Mouse (Mus musculus) CH12.LX (cell line): ENCODE results near the gene Rnf8. TPM values are rescaled to one million over a fixed set of nuclear protein-coding genes. Genes with fewer than 3 reads are reported as not detected.

ENCODE experiments used
- DNase-seq: peaks from one replicate; pipeline ENCODE4 v3.0.0-alpha.2; 2013; ENCODE audit errors: extremely low read depth
- H3K27ac ChIP-seq: 2 replicates; pipeline ENCODE4 v1.5.1; 2012; ENCODE audit warnings: low read depth, mild to moderate bottlenecking, control low read depth, moderate library complexity; ENCODE audit not compliant: insufficient read depth
- H3K27me3 ChIP-seq: replicated peaks from 2 replicates; pipeline ENCODE3; 2012; ENCODE audit warnings: inconsistent platforms
- H3K36me3 ChIP-seq, 2 experiments: replicated peaks in 1 of 2; 2 replicates each; pipeline versions ENCODE3 to v1.6.1; 2012; ENCODE audit warnings: inconsistent platforms in 1 of 2, low read length in 1 of 2, mild to moderate bottlenecking in 1 of 2, mixed read lengths in 1 of 2, moderate library complexity in 1 of 2; ENCODE audit not compliant: control insufficient read depth in 1 of 2, insufficient read depth in 1 of 2
- H3K4me1 ChIP-seq, 2 experiments: 2 replicates each; pipeline ENCODE4 v1.6.1; 2012; ENCODE audit warnings: inconsistent platforms in 1 of 2, moderate library complexity in 1 of 2; ENCODE audit not compliant: insufficient read depth in 2 of 2, control insufficient read depth in 1 of 2
- H3K4me2 ChIP-seq: 2 replicates; pipeline ENCODE4 v1.6.1; 2012; ENCODE audit warnings: low read depth, mild to moderate bottlenecking, control low read depth; ENCODE audit not compliant: poor library complexity, insufficient read depth, severe bottlenecking
- H3K4me3 ChIP-seq, 3 experiments: fragments of 150-350 bp in 1 of 3; sonication (generic) in 1 of 3; replicated peaks in 1 of 3; 2 replicates each; pipeline versions ENCODE3 to v1.5.1; 2011 to 2012; ENCODE audit warnings: low read depth in 2 of 3, low read length in 2 of 3, mild to moderate bottlenecking in 2 of 3, moderate library complexity in 2 of 3, control low read depth in 1 of 3, improper control_type of control experiment in 1 of 3, inconsistent platforms in 1 of 3, mixed read lengths in 1 of 3; ENCODE audit not compliant: poor library complexity in 1 of 3
- H3K79me2 ChIP-seq: replicated peaks from 2 replicates; pipeline ENCODE4 v1.6.1; 2012; ENCODE audit warnings: mild to moderate bottlenecking, moderate library complexity; ENCODE audit not compliant: control insufficient read depth, poor library complexity, insufficient read depth, severe bottlenecking; ENCODE audit errors: extremely low read depth
- H3K9ac ChIP-seq: 2 replicates; pipeline ENCODE4 v1.6.1; 2012; ENCODE audit warnings: low read depth, mild to moderate bottlenecking, control low read depth, moderate library complexity; ENCODE audit not compliant: insufficient read depth
- H3K9me3 ChIP-seq: replicated peaks from 2 replicates; pipeline ENCODE3; 2012; ENCODE audit warnings: low read length, inconsistent platforms, mixed read lengths
- BHLHE40 ChIP-seq: IDR thresholded peaks from 2 replicates; pipeline ENCODE4 v1.6.1; 2011; ENCODE audit warnings: mild to moderate bottlenecking, low read depth, low read length, improper control_type of control experiment
- CTCF ChIP-seq, 2 experiments: IDR thresholded peaks in 1 of 2; conservative IDR thresholded peaks in 1 of 2; 2 replicates each; pipeline ENCODE4 v1.5.1; 2011 to 2012; ENCODE audit warnings: low read depth in 2 of 2, low read length in 2 of 2, improper control_type of control experiment in 1 of 2, inconsistent platforms in 1 of 2, mild to moderate bottlenecking in 1 of 2, moderate library complexity in 1 of 2
- E2F4 ChIP-seq: IDR thresholded peaks from 2 replicates; pipeline ENCODE4 v1.6.1; 2011; ENCODE audit warnings: low read depth, low read length, improper control_type of control experiment; ENCODE audit not compliant: insufficient replicate concordance
- ELF1 ChIP-seq: IDR thresholded peaks from 2 replicates; pipeline ENCODE4 v1.6.1; 2014; ENCODE audit warnings: low read depth, mild to moderate bottlenecking, inconsistent platforms, low read length, improper control_type of control experiment
- HCFC1 ChIP-seq: IDR thresholded peaks from 2 replicates; pipeline ENCODE4 v1.6.1; 2012; ENCODE audit warnings: low read depth, mild to moderate bottlenecking, inconsistent platforms, low read length, improper control_type of control experiment
- JUN ChIP-seq: IDR thresholded peaks from 2 replicates; pipeline ENCODE4 v1.6.1; 2011; ENCODE audit warnings: low read depth, mild to moderate bottlenecking, low read length, improper control_type of control experiment, moderate library complexity; ENCODE audit not compliant: insufficient read depth
- JUND ChIP-seq: conservative IDR thresholded peaks from 2 replicates; pipeline ENCODE4 v1.6.1; 2011; ENCODE audit warnings: low read depth, low read length, improper control_type of control experiment
- MAFK ChIP-seq: IDR thresholded peaks from 2 replicates; pipeline ENCODE4 v1.6.1; 2011; ENCODE audit warnings: low read length, improper control_type of control experiment; ENCODE audit not compliant: insufficient replicate concordance
- MAX ChIP-seq: IDR thresholded peaks from 2 replicates; pipeline ENCODE4 v1.6.1; 2011; ENCODE audit warnings: low read length, improper control_type of control experiment
- MAZ ChIP-seq: IDR thresholded peaks from 2 replicates; pipeline ENCODE4 v1.6.1; 2012; ENCODE audit warnings: low read depth, mild to moderate bottlenecking, inconsistent platforms, low read length, improper control_type of control experiment, moderate library complexity
- MYC ChIP-seq: IDR thresholded peaks from 2 replicates; pipeline ENCODE4 v1.6.1; 2011; ENCODE audit warnings: low read depth, mild to moderate bottlenecking, improper control_type of control experiment, low read length
- NELFE ChIP-seq: IDR thresholded peaks from 2 replicates; pipeline ENCODE4 v1.6.1; 2011; ENCODE audit warnings: low read depth, low read length, improper control_type of control experiment
- PAX5 ChIP-seq: IDR thresholded peaks from 2 replicates; pipeline ENCODE4 v1.6.1; 2012; ENCODE audit warnings: low read length, inconsistent platforms, mixed read lengths
- POLR2A ChIP-seq: IDR thresholded peaks from 2 replicates; pipeline ENCODE4 v1.6.1; 2011; ENCODE audit warnings: low read depth, mild to moderate bottlenecking, improper control_type of control experiment, low read length
- POLR2AphosphoS2 ChIP-seq: IDR thresholded peaks from 2 replicates; pipeline ENCODE4 v1.6.1; 2011; ENCODE audit warnings: low read depth, low read length, improper control_type of control experiment
- RAD21 ChIP-seq: IDR thresholded peaks from 2 replicates; pipeline ENCODE4 v1.6.1; 2011; ENCODE audit warnings: low read depth, mild to moderate bottlenecking, low read length, improper control_type of control experiment, moderate library complexity
- RCOR1 ChIP-seq: conservative IDR thresholded peaks from 2 replicates; pipeline ENCODE4 v1.6.1; 2012; ENCODE audit warnings: low read depth, mild to moderate bottlenecking, inconsistent platforms, low read length, improper control_type of control experiment
- TBP ChIP-seq: conservative IDR thresholded peaks from 2 replicates; pipeline ENCODE4 v1.6.1; 2011; ENCODE audit warnings: low read depth, low read length, improper control_type of control experiment
- TCF12 ChIP-seq: IDR thresholded peaks from 2 replicates; pipeline ENCODE4 v1.6.1; 2014; ENCODE audit warnings: low read depth, mild to moderate bottlenecking, inconsistent platforms, low read length, improper control_type of control experiment
- USF2 ChIP-seq: conservative IDR thresholded peaks from 2 replicates; pipeline ENCODE4 v1.6.1; 2011; ENCODE audit warnings: low read depth, low read length, improper control_type of control experiment
- ZC3H11A ChIP-seq: IDR thresholded peaks from 2 replicates; pipeline ENCODE4 v1.6.1; 2012; ENCODE audit warnings: low read depth, mild to moderate bottlenecking, inconsistent platforms, low read length, improper control_type of control experiment
- ZKSCAN1 ChIP-seq: IDR thresholded peaks from 2 replicates; pipeline ENCODE4 v1.6.1; 2012; ENCODE audit warnings: low read depth, inconsistent platforms, low read length, improper control_type of control experiment, borderline replicate concordance
- ZMIZ1 ChIP-seq: IDR thresholded peaks from 2 replicates; pipeline ENCODE4 v1.6.1; 2012; ENCODE audit warnings: low read depth, mild to moderate bottlenecking, inconsistent platforms, low read length, improper control_type of control experiment
- dilution Hi-C: fragments of 300-500 bp; cut with MboI; formaldehyde crosslinking; loops from 2 replicates; pipeline ENCODE4 v1.14.3; 2020; ENCODE audit warnings: low sequenced_read_pairs; ENCODE audit not compliant: extremely low pct_unique_long_range_greater_than_20kb, extremely low pct_ligation_motif_present
- in situ Hi-C: fragments of 300-500 bp; cut with MboI; formaldehyde crosslinking; loops from 3 replicates; pipeline ENCODE4 v1.14.3; 2019; ENCODE audit warnings: low sequenced_read_pairs, low pct_ligation_motif_present, low pct_unique_long_range_greater_than_20kb, mixed read lengths
- polyA plus RNA-seq: library from polyadenylated mRNA; unstranded; fragments of >175 nt; gene quantifications from 2 replicates; pipeline ENCODE4 v1.2.1, GENCODE M21; 2012; ENCODE audit warnings: low read depth; ENCODE audit not compliant: insufficient read length
- total RNA-seq, 2 experiments: library from RNA; depleted of rRNA; stranded (reverse); fragments of 300-350 nt in 1 of 2; fragments of >200 nt in 1 of 2; gene quantifications; 2 replicates each; pipeline ENCODE4 v1.2.3; 2012 to 2014

Rnf8 gene
- total and polyA plus RNA-seq, 3 experiments = 29.9 to 38.8 (median 35.4) TPM

GRCm38 (mm10) chr17:29681669-29682068 is 67.1 kb downstream of the Rnf8 start:
- no peak overlapping the region for H3K9ac ChIP-seq
- DNase-seq = no peak
- dilution Hi-C loops (no loop called here), in situ Hi-C loops (no loop called here)
- H3K27ac ChIP-seq = no peak overlapping the region
- no peak overlapping the region for H3K4me3 ChIP-seq
- H3K4me2 ChIP-seq = no peak overlapping the region
- H3K36me3 ChIP-seq = peaks cover 74 to 89% of the 10 kb centered on the region in 2 experiments
- 0 out of 2 replicates have a peak, but pooled peaks cover 2% of the 10 kb centered on the region for H3K79me2 ChIP-seq
- H3K4me1 ChIP-seq = peaks cover 28 to 62% of the 10 kb centered on the region in 2 experiments
- H3K9me3 ChIP-seq = no peaks in the 10 kb centered on the region
- no peaks in the 10 kb centered on the region for H3K27me3 ChIP-seq
- TF ChIP-seq RAD21 (no peak), MAFK (no peak), PAX5 (no peak), ZMIZ1 (no peak)

- H3K4me1 ChIP-seq = peaks cover 22 to 61% of the 10 kb centered on the region in 2 experiments
- TF ChIP-seq CTCF (conservative IDR thresholded peaks at IDR 0.05 in 1 of 2, IDR thresholded peaks at IDR 0.05 in 1 of 2; ENCODE audit: low read depth in 2 of 2, low read length in 2 of 2) = no peak
- TF ChIP-seq ELF1 = no peak
- TF ChIP-seq ZKSCAN1 = no peak
- no peak for TF ChIP-seq ZMIZ1
- peaks cover 72 to 89% of the 10 kb centered on the region in 2 experiments for H3K36me3 ChIP-seq
- no peaks in the 10 kb centered on the region for H3K9me3 ChIP-seq
- DNase-seq = no peak
- H3K79me2 ChIP-seq = 0 out of 2 replicates have a peak, but pooled peaks cover 2% of the 10 kb centered on the region
- H3K9ac ChIP-seq = no peak overlapping the region
- H3K4me3 ChIP-seq = no peak overlapping the region
- H3K27me3 ChIP-seq = no peaks in the 10 kb centered on the region
- in situ Hi-C loops = no loop called here
- dilution Hi-C loops = no loop called here
- no peak overlapping the region for H3K27ac ChIP-seq
- H3K4me2 ChIP-seq = no peak overlapping the region
Measured at GRCm38 (mm10) chr17:29682261-29682660, 67.7 kb downstream of the Rnf8 start.

GRCm38 (mm10) chr17:29683127-29683526 is 68.5 kb downstream of the Rnf8 start:
- no peak overlapping the region for H3K4me2 ChIP-seq
- H3K79me2 ChIP-seq = 0 out of 2 replicates have a peak, but pooled peaks cover 2% of the 10 kb centered on the region
- peaks cover 18 to 61% of the 10 kb centered on the region in 2 experiments for H3K4me1 ChIP-seq
- in situ Hi-C loops = no loop called here
- H3K27me3 ChIP-seq = no peaks in the 10 kb centered on the region
- H3K9me3 ChIP-seq = peaks cover 2% of the 10 kb centered on the region
- no peak overlapping the region for H3K4me3 ChIP-seq
- H3K36me3 ChIP-seq = peaks cover 77 to 89% of the 10 kb centered on the region in 2 experiments
- no peak for DNase-seq
- dilution Hi-C loops = no loop called here
- TF ChIP-seq CTCF (conservative IDR thresholded peaks at IDR 0.05 in 1 of 2, IDR thresholded peaks at IDR 0.05 in 1 of 2; ENCODE audit: low read depth in 2 of 2, low read length in 2 of 2) (no peak), NELFE (no peak), MAZ (no peak), POLR2A (no peak), RAD21 (no peak), HCFC1 (no peak), ELF1 (no peak), BHLHE40 (no peak), POLR2AphosphoS2 (no peak), JUND (no peak), TCF12 (no peak), USF2 (no peak), MAX (no peak), RCOR1 (no peak), JUN (no peak), MYC (no peak), E2F4 (no peak), ZC3H11A (no peak), TBP (no peak)
- no peak overlapping the region for H3K27ac ChIP-seq
- H3K9ac ChIP-seq = no peak overlapping the region
